Mouse (Mus musculus) brain, adult 10 weeks (tissue): ENCODE data around the gene Sp7. TPM values are rescaled to one million over a fixed set of nuclear protein-coding genes. Genes with fewer than 3 reads are reported as not detected.

Experiments used
- polyA plus RNA-seq: library from polyadenylated mRNA; stranded (reverse); fragments of 350-450 nt; fragmentation: Illumina TruSeq; extraction: RNeasy Lipid Tissue Mini Kit (QIAGEN cat#74804); gene quantifications from one replicate; pipeline ENCODE4 v1.2.3, GENCODE M21; 2015; ENCODE audit warnings: low read depth, low replicate concordance

Sp7 gene
- polyA plus RNA-seq, result 1.3 TPM

GRCm38 (mm10) chr15:102366733-102367344 is at the start of gene Sp7:
Sp7 (minus strand) TSS chr15:102367182.

GRCm38 (mm10) chr15:102405489-102406195 is 38.7 kb upstream of the Sp7 start, which contains the start of gene Sp1:
Sp1 (plus strand) TSS chr15:102406143.

DNA sequence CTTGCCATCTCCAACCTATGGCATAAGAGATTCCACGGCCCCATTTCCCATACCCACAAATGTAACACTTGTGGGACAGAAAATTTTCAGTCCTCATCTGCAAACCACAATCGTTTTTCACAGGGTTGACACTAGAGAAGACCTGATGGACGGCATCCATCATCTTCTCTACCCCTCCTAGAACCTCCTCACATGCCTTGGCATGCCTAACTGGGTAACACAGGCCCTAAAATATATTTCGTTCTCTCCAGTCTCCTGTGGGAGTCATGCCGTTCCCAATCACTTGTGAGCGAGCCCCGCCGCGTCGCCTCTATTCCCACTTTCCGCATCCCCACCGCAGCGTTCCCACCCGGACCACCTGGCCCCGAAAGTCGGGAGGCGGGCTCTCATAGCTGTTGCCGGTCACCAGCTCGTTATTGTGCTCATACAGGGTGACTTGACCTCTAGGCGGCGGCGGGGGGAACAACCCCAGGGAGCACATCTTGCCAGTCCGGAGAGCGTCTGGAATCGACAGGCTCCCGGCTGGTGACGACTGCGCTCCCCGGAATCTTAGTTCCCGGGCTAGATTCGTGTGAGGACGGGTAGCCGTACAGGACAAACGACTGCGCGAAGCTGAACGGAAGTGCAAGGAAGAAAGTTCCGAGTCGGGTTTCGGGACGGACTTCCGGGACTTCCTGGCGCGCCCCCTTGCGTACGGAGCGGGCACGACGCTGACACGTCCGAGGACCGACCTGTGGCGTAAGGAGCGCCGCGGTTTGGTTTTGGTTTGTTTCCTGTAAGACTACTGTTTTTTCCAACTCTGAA is 16.6 kb downstream of the Sp7 start, which contains the start of gene Aaas:
Gene Aaas (minus strand): TSS at position 634 of the 804 bp plus-strand sequence.

DNA sequence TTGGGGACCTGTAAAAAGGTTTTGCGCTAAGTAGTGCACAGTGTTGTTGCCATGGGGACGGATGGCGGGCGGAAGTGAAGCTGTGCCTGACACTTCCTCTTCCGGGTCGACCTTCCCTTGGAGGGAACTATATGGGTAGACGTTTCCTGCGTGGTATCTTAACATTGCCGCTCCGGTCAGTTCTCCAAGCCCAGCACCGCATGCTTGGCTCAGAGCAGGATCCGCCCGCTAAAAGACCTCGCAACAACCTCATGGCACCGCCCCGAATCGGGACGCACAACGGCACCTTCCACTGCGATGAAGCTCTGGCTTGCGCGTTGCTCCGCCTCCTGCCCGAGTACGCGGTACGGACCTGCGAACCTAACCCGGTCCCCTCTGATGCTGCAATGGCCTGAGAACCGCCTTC is 35.4 kb downstream of the Sp7 start, which contains the start of gene Myg1:
Gene Myg1 (plus strand): TSS at position 100 of the 406 bp plus-strand sequence.

DNA sequence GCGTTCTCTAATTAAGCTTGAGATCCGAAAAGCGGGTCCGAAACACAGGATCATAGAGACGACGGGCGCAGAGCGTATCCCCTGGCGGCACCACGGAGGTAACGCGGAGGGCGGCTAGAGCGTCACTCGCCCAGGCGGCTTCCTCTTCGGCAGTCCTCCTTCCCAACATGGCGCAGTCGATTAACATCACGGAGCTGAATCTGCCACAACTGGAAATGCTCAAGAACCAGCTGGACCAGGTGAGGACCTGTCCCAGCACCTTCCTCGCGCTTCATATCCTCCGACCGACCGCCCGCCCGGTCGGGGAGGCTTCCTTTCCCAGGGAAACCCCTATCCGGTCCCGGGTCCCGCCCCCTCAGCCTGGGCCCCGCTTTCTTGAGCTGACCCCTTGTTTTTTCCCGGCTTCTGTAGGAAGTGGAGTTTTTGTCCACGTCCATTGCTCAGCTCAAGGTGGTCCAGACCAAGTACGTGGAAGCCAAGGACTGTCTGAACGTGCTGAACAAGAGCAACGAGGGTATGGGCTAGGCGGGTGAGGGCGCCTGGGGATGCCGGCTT is 40.9 kb downstream of the Sp7 start, which contains the start of gene Pfdn5:
Gene Pfdn5 (plus strand): TSS at position 95 of the 555 bp plus-strand sequence.

Other genes with a start within 250 kb of the Sp7 start
- 141 TPM for gene Spryd3, start 230.9 kb downstream of the Sp7 start, polyA plus RNA-seq
- gene Igfbp6, start 222.8 kb downstream of the Sp7 start, polyA plus RNA-seq, result 61.4 TPM
- 0.19 TPM for gene Soat2, start 216.7 kb downstream of the Sp7 start, polyA plus RNA-seq
- 47.4 TPM for gene Zfp740, start 163.9 kb downstream of the Sp7 start, polyA plus RNA-seq
- 22.9 TPM for gene Csad, start 162.5 kb downstream of the Sp7 start, polyA plus RNA-seq
- 1.1 TPM for gene Itgb7, start 135.2 kb downstream of the Sp7 start, polyA plus RNA-seq
- gene Rarg, start 109.7 kb downstream of the Sp7 start, polyA plus RNA-seq, result 7.9 TPM
- gene Gm9918, start 96.6 kb downstream of the Sp7 start, polyA plus RNA-seq, result not detected
- 38.4 TPM for gene Mfsd5, start 87.7 kb downstream of the Sp7 start, polyA plus RNA-seq
- 0.37 TPM for gene Espl1, start 70.9 kb downstream of the Sp7 start, polyA plus RNA-seq
- 664 TPM for gene Pfdn5, start 41.1 kb downstream of the Sp7 start, polyA plus RNA-seq
- 74.3 TPM for gene Myg1, start 35.5 kb downstream of the Sp7 start, polyA plus RNA-seq
- 19.5 TPM for gene Aaas, start 16.4 kb downstream of the Sp7 start, polyA plus RNA-seq
- 10.4 TPM for gene Sp1, start 39.0 kb upstream of the Sp7 start, polyA plus RNA-seq
- gene Amhr2, start 78.2 kb upstream of the Sp7 start, polyA plus RNA-seq, result 0.61 TPM
- 73.3 TPM for gene Prr13, start 91.8 kb upstream of the Sp7 start, polyA plus RNA-seq
- gene Pcbp2, start 103.4 kb upstream of the Sp7 start, polyA plus RNA-seq, result 487 TPM
- gene Gm10337, start 136.5 kb upstream of the Sp7 start, polyA plus RNA-seq, result not detected
- gene Map3k12, start 149.9 kb upstream of the Sp7 start, polyA plus RNA-seq, result 72.6 TPM
- 27.2 TPM for gene Tarbp2, start 151.0 kb upstream of the Sp7 start, polyA plus RNA-seq
- gene Npff, start 157.8 kb upstream of the Sp7 start, polyA plus RNA-seq, result 2.1 TPM